Mouse (Mus musculus) ES-CJ7 (cell line): ENCODE results near the gene Hemgn.

ENCODE experiments used
- DNase-seq: peaks from one replicate; pipeline ENCODE4 v3.0.0; 2011; ENCODE audit warnings: low read depth, low spot score

Gene Hemgn

GRCm38 (mm10) chr4:46412113-46412512 is 1.2 kb downstream of the Hemgn start:
- no peak for DNase-seq

GRCm38 (mm10) chr4:46411489-46411888 is 1.8 kb downstream of the Hemgn start:
- no peak for DNase-seq

- no peak for DNase-seq
These were observed 2.6 kb downstream of the Hemgn start for GRCm38 (mm10) chr4:46410677-46411076.

- no peak for DNase-seq
These were observed 6.2 kb downstream of the Hemgn start for GRCm38 (mm10) chr4:46406966-46407703.

- no peak for DNase-seq
These were observed 9.1 kb downstream of the Hemgn start for GRCm38 (mm10) chr4:46404042-46404795.

- DNase-seq = no peak
These were observed 14.5 kb downstream of the Hemgn start for GRCm38 (mm10) chr4:46398839-46399238.

GRCm38 (mm10) chr4:46395736-46396135 is 17.6 kb downstream of the Hemgn start:
- peak; percentile 22 for DNase-seq

GRCm38 (mm10) chr4:46394388-46394787 is 18.9 kb downstream of the Hemgn start:
- DNase-seq = no peak

- peak; percentile 94 for DNase-seq
These were observed 22.8 kb downstream of the Hemgn start for GRCm38 (mm10) chr4:46390390-46390970.

- peak; percentile 41 for DNase-seq
These were observed 23.5 kb downstream of the Hemgn start for GRCm38 (mm10) chr4:46389612-46390341.

GRCm38 (mm10) chr4:46389013-46389611 is 24.2 kb downstream of the Hemgn start, which contains the start of gene Trmo:
Gene Trmo, minus strand, starts transcription at chr4:46389437.
- DNase-seq = peak; percentile 100

- no peak for DNase-seq
These were observed 24.8 kb downstream of the Hemgn start for GRCm38 (mm10) chr4:46388556-46388955.

GRCm38 (mm10) chr4:46374869-46375368 is 38.4 kb downstream of the Hemgn start:
- peak; percentile 96 for DNase-seq

GRCm38 (mm10) chr4:46374455-46374854 is 38.9 kb downstream of the Hemgn start:
- peak; percentile 84 for DNase-seq

- DNase-seq = peak; percentile 66
These were observed 42.3 kb downstream of the Hemgn start for GRCm38 (mm10) chr4:46371030-46371429.

GRCm38 (mm10) chr4:46370406-46370805 is 42.9 kb downstream of the Hemgn start:
- DNase-seq = peak; percentile 23

GRCm38 (mm10) chr4:46369070-46369469 is 44.2 kb downstream of the Hemgn start:
- DNase-seq = peak; percentile 59

GRCm38 (mm10) chr4:46367487-46367959 is 45.8 kb downstream of the Hemgn start:
- DNase-seq = peak; percentile 39

GRCm38 (mm10) chr4:46364360-46364759 is 48.9 kb downstream of the Hemgn start:
- DNase-seq = no peak

GRCm38 (mm10) chr4:46361258-46361657 is 52.0 kb downstream of the Hemgn start:
- DNase-seq = no peak
